Mouse (Mus musculus) thymus, adult 18-20 months (tissue): Measurements from ENCODE around the gene Nxf1.
A peak's percentile ranks its signal among the peaks of the same experiment; 100 is the strongest.
"Not testable (repeated sequence)": the region's sequence is repeated elsewhere in the genome, so short reads cannot be mapped to it uniquely, and the experiment has no call there.

Experiments
- DNase-seq, 2 experiments: peaks; one replicate each; pipeline ENCODE4 v3.0.0; 2022; ENCODE audit warnings: mixed read lengths in 2 of 2

Nxf1 gene

GRCm38 (mm10) chr19:8756635-8757387 is at the start of gene Nxf1:
TSS of gene Nxf1 (plus strand) at chr19:8757073.
- peak; percentile 78 to 83 for DNase-seq

- DNase-seq: no peak
Observed at GRCm38 (mm10) chr19:8708954-8709353, 47.9 kb upstream of the Nxf1 start.

GRCm38 (mm10) chr19:8710057-8710456 is 46.8 kb upstream of the Nxf1 start:
- DNase-seq: no peak

GRCm38 (mm10) chr19:8711506-8711905 is 45.4 kb upstream of the Nxf1 start:
- DNase-seq: no peak

- DNase-seq: peak; percentile 27 to 62
Observed at GRCm38 (mm10) chr19:8711949-8712869, 44.7 kb upstream of the Nxf1 start.

- peak; percentile 49 to 74 for DNase-seq
Observed at GRCm38 (mm10) chr19:8712870-8713305, 44.0 kb upstream of the Nxf1 start.

- DNase-seq: peak; percentile 88 to 93
Observed at GRCm38 (mm10) chr19:8713306-8713996, 43.4 kb upstream of the Nxf1 start.

- DNase-seq: no peak
Observed at GRCm38 (mm10) chr19:8713997-8714652, 42.7 kb upstream of the Nxf1 start.

GRCm38 (mm10) chr19:8714653-8715481 is 42.0 kb upstream of the Nxf1 start:
- DNase-seq: no peak

- DNase-seq: no peak
Observed at GRCm38 (mm10) chr19:8715868-8716766, 40.8 kb upstream of the Nxf1 start.

- no peak for DNase-seq
Observed at GRCm38 (mm10) chr19:8716767-8717475, 40.0 kb upstream of the Nxf1 start.

GRCm38 (mm10) chr19:8718357-8718756 is 38.5 kb upstream of the Nxf1 start:
- no peak for DNase-seq

- DNase-seq: not testable (repeated sequence)
Observed at GRCm38 (mm10) chr19:8719037-8719436, 37.8 kb upstream of the Nxf1 start.

GRCm38 (mm10) chr19:8721378-8721777 is 35.5 kb upstream of the Nxf1 start:
- DNase-seq: no peak

- DNase-seq: no peak
Observed at GRCm38 (mm10) chr19:8722021-8722420, 34.9 kb upstream of the Nxf1 start.

GRCm38 (mm10) chr19:8722559-8722906 is 34.3 kb upstream of the Nxf1 start:
- no peak for DNase-seq

GRCm38 (mm10) chr19:8722907-8723573 is 33.8 kb upstream of the Nxf1 start, which contains the start of gene Slc3a2:
TSS of gene Slc3a2 (minus strand) at chr19:8723369.
- DNase-seq: peak; percentile 94 to 97

GRCm38 (mm10) chr19:8723574-8724346 is 33.1 kb upstream of the Nxf1 start:
- peak in 1 of 2 experiments; percentile 38 for DNase-seq
